ENCODE assay signal across 7 mouse cellular contexts in the genomic region with DNA sequence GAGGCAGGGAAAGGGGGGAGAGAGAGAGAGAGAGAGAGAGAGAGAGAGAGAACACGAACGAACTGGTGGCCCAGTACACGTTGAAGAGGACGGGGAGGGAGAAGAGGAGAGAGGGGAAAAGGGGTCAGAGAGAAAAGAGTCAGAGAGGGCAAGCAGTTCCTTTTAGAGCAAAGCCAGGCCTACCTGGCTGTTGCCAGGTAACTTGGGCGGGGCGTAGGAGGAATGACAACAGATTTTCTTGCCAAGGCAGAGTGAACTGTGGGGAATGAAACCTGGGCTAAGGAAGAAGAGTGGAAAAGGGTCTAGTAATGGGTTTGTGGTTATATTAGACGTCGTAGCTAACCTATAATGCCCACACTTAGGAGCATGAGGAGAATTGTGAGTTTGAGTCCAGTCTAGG. TPM values are rescaled to one million over a fixed set of nuclear protein-coding genes. Genes with fewer than 3 reads are reported as not detected.
A peak's percentile ranks its signal among the peaks of the same experiment; 100 is the strongest.
DNase-seq lines count a peak whose midpoint lies in the region; ATAC-seq and TF ChIP-seq lines count a peak whose summit lies in the region.

No protein-coding gene starts in this region.

- H3K9ac ChIP-seq in neural tube, embryonic 11.5 days (ENCODE audit: low read length), result peak overlapping the region; percentile 22
- no peak overlapping the region for H3K9ac ChIP-seq in forebrain, embryonic 16.5 days (replicated peaks; ENCODE audit: low read depth, low read length)
- H3K9ac ChIP-seq in liver, embryonic 14.5 days (replicated peaks), result peak overlapping the region; percentile 89; the same call in 1 of the 2 replicates

- TF ChIP-seq CTCF in liver, embryonic 14.5 days (IDR thresholded peaks at IDR 0.05; ENCODE audit: low read depth), result no peak

- TF ChIP-seq EP300 in liver, embryonic 14.5 days (IDR thresholded peaks at IDR 0.05; ENCODE audit: low read depth), result no peak

- H3K27me3 ChIP-seq in neural tube, embryonic 11.5 days (ENCODE audit: control insufficient read depth, insufficient read depth, low read length), result no peaks in the 10 kb centered on the region
- H3K27me3 ChIP-seq in forebrain, embryonic 16.5 days (replicated peaks; ENCODE audit: control insufficient read depth, insufficient read depth, low read length), result no peaks in the 10 kb centered on the region
- H3K27me3 ChIP-seq in liver, embryonic 14.5 days (ENCODE audit: control insufficient read depth, insufficient read depth, low read length), result no peaks in the 10 kb centered on the region

- H3K4me3 ChIP-seq in neural tube, embryonic 11.5 days (ENCODE audit: low read depth, low read length), result no peak overlapping the region
- no peak overlapping the region; the same call in 1 of the 2 replicates for H3K4me3 ChIP-seq in forebrain, embryonic 16.5 days (replicated peaks; ENCODE audit: low read length)
- peak overlapping the region in 1 of 2 experiments; percentile 90; a peak in 1 of 4 replicates for H3K4me3 ChIP-seq in liver, embryonic 14.5 days (ENCODE audit: insufficient read depth in 1 of 2, low read depth in 2 of 2, low read length in 2 of 2)

- H3K9me3 ChIP-seq in neural tube, embryonic 11.5 days (ENCODE audit: control insufficient read depth, low read length), result no peaks in the 10 kb centered on the region
- no peaks in the 10 kb centered on the region for H3K9me3 ChIP-seq in forebrain, embryonic 16.5 days (ENCODE audit: control insufficient read depth, low read length)
- H3K9me3 ChIP-seq in liver, embryonic 14.5 days (ENCODE audit: control insufficient read depth, low read length), result no peaks in the 10 kb centered on the region

- ATAC-seq in neural tube, embryonic 11.5 days (ENCODE audit: insufficient read depth, low FRiP score, low TSS enrichment), result no peak
- ATAC-seq in forebrain, embryonic 16.5 days, result no peak
- ATAC-seq in liver, embryonic 14.5 days (ENCODE audit: insufficient read depth), result no peak

- no peak overlapping the region for H3K27ac ChIP-seq in neural tube, embryonic 11.5 days (ENCODE audit: low read depth, low read length)
- no peak overlapping the region for H3K27ac ChIP-seq in forebrain, embryonic 16.5 days (ENCODE audit: low read length)
- no peak overlapping the region for H3K27ac ChIP-seq in liver, embryonic 14.5 days

- H3K36me3 ChIP-seq in neural tube, embryonic 11.5 days (ENCODE audit: control insufficient read depth, insufficient read depth, low read length), result no peaks in the 10 kb centered on the region
- H3K36me3 ChIP-seq in forebrain, embryonic 16.5 days (ENCODE audit: control insufficient read depth, insufficient read depth), result no peaks in the 10 kb centered on the region
- H3K36me3 ChIP-seq in liver, embryonic 14.5 days (replicated peaks; ENCODE audit: control insufficient read depth, insufficient read depth, low read depth), result peaks cover 6% of the 10 kb centered on the region

- H3K4me2 ChIP-seq in neural tube, embryonic 11.5 days (ENCODE audit: low read depth), result peak overlapping the region; percentile 78
- peak overlapping the region; percentile 68 for H3K4me2 ChIP-seq in forebrain, embryonic 16.5 days (ENCODE audit: low read length)
- H3K4me2 ChIP-seq in liver, embryonic 14.5 days (ENCODE audit: low read depth), result peak overlapping the region; percentile 95

- DNase-seq in neural tube, embryonic 11.5 days (ENCODE audit: low spot score), result no peak
- DNase-seq in neural tube, embryonic 10.5 days (ENCODE audit: extremely low spot score, low spot score), result no peak
- no peak for DNase-seq in liver, embryonic 14.5 days (ENCODE audit: low read depth in 3 of 3, low spot score in 3 of 3)
- peak; percentile 38 for DNase-seq in testis, postnatal 10 days (ENCODE audit: low spot score)
- DNase-seq in frontal cortex, adult 2 months (ENCODE audit: extremely low spot score in 1 of 2, low spot score in 1 of 2), result no peak
- DNase-seq in retina, embryonic 14.5 days (ENCODE audit: low spot score), result no peak

- 50% methylated on average over 8 of the region's 8 CpGs for WGBS in neural tube, embryonic 11.5 days
- WGBS in forebrain, embryonic 16.5 days, result 39% methylated on average over 8 of the region's 8 CpGs
- 46% methylated on average over 8 of the region's 8 CpGs for WGBS in liver, embryonic 14.5 days (ENCODE audit: insufficient replicate concordance)

- peaks cover 2% of the 10 kb centered on the region; the same call in 1 of the 2 replicates for H3K4me1 ChIP-seq in neural tube, embryonic 11.5 days (ENCODE audit: control insufficient read depth, insufficient read depth, low read length)
- H3K4me1 ChIP-seq in forebrain, embryonic 16.5 days (replicated peaks; ENCODE audit: control insufficient read depth, insufficient read depth, low read length), result peaks cover 12% of the 10 kb centered on the region; the same call in 1 of the 2 replicates
- peaks cover 7 to 21% of the 10 kb centered on the region in 2 experiments for H3K4me1 ChIP-seq in liver, embryonic 14.5 days (replicated peaks; ENCODE audit: control insufficient read depth in 2 of 2, insufficient read depth in 2 of 2, low read length in 1 of 2)

RNA-seq across cellular contexts. Expression of gene Tefm, which starts 0.9 kb away (rescaled TPM):
- polyA plus RNA-seq in neural tube, embryonic 11.5 days (2014; fragmentation: Nextera tagmentation; extraction: Ambion mirVana), result 28.5 and 32.4 TPM in 2 replicates
- polyA plus RNA-seq in forebrain, embryonic 16.5 days (2015; fragmentation: Nextera tagmentation; extraction: Ambion mirVana), result 24.9 and 27.2 TPM in 2 replicates
- 6.1 and 7.5 TPM in 2 replicates for polyA plus RNA-seq in liver, embryonic 14.5 days (2012; rRNA removed)
- 12.5 and 14.2 TPM in 2 replicates for polyA plus RNA-seq in liver, embryonic 14.5 days (2014; fragmentation: Nextera tagmentation; extraction: Ambion mirVana)
- polyA plus RNA-seq in frontal cortex, adult 2 months (2012; rRNA removed), result 8.7 and 9.5 TPM in 2 replicates

RNA-seq across cellular contexts. Expression of gene Adap2, which starts 11.0 kb away (rescaled TPM):
- 0.84 and 1.5 TPM in 2 replicates for polyA plus RNA-seq in neural tube, embryonic 11.5 days (2014; fragmentation: Nextera tagmentation; extraction: Ambion mirVana)
- polyA plus RNA-seq in forebrain, embryonic 16.5 days (2015; fragmentation: Nextera tagmentation; extraction: Ambion mirVana), result 2.9 and 3.0 TPM in 2 replicates
- 1.5 and 2.4 TPM in 2 replicates for polyA plus RNA-seq in liver, embryonic 14.5 days (2012; rRNA removed)
- 3.9 and 4.7 TPM in 2 replicates for polyA plus RNA-seq in liver, embryonic 14.5 days (2014; fragmentation: Nextera tagmentation; extraction: Ambion mirVana)
- polyA plus RNA-seq in frontal cortex, adult 2 months (2012; rRNA removed), result 5.7 and 7.8 TPM in 2 replicates

RNA-seq across cellular contexts. Expression of gene Rnf135, which starts 40.8 kb away (rescaled TPM):
- polyA plus RNA-seq in neural tube, embryonic 11.5 days (2014; fragmentation: Nextera tagmentation; extraction: Ambion mirVana), result 2.9 and 3.3 TPM in 2 replicates
- polyA plus RNA-seq in forebrain, embryonic 16.5 days (2015; fragmentation: Nextera tagmentation; extraction: Ambion mirVana), result 3.1 and 3.4 TPM in 2 replicates
- 1.7 and 2.2 TPM in 2 replicates for polyA plus RNA-seq in liver, embryonic 14.5 days (2012; rRNA removed)
- polyA plus RNA-seq in liver, embryonic 14.5 days (2014; fragmentation: Nextera tagmentation; extraction: Ambion mirVana), result 2.5 and 3.4 TPM in 2 replicates
- 4.3 and 4.6 TPM in 2 replicates for polyA plus RNA-seq in frontal cortex, adult 2 months (2012; rRNA removed)

RNA-seq across cellular contexts. Expression of gene Atad5, which starts 53.7 kb away (rescaled TPM):
- polyA plus RNA-seq in neural tube, embryonic 11.5 days (2014; fragmentation: Nextera tagmentation; extraction: Ambion mirVana), result 14.2 and 15.6 TPM in 2 replicates
- 8.2 and 8.3 TPM in 2 replicates for polyA plus RNA-seq in forebrain, embryonic 16.5 days (2015; fragmentation: Nextera tagmentation; extraction: Ambion mirVana)
- 7.1 and 10.9 TPM in 2 replicates for polyA plus RNA-seq in liver, embryonic 14.5 days (2012; rRNA removed)
- polyA plus RNA-seq in liver, embryonic 14.5 days (2014; fragmentation: Nextera tagmentation; extraction: Ambion mirVana), result 11.6 and 11.8 TPM in 2 replicates
- 3.9 and 4.4 TPM in 2 replicates for polyA plus RNA-seq in frontal cortex, adult 2 months (2012; rRNA removed)
